Mouse (Mus musculus) MEL (cell line): ENCODE measurements at regions not wholly inside any gene's neighbourhood (a gene's known extent, or its start where the extent isn't known, plus 50 kb on each side); places are given as distances from the start of the nearest gene placed in this dataset.

Source experiments
- DNase-seq: peaks from one replicate; pipeline ENCODE4 v3.0.0; 2011; ENCODE audit warnings: low read depth, low spot score
- H3K27ac ChIP-seq: 2 replicates; pipeline ENCODE4 v1.5.1; 2012; ENCODE audit warnings: low read depth, mild to moderate bottlenecking, control low read depth, low read length, moderate library complexity; ENCODE audit not compliant: control insufficient read depth
- H3K27me3 ChIP-seq, 2 experiments: fragments of 150-350 bp in 1 of 2; sonication (generic) in 1 of 2; 2 replicates each; pipeline ENCODE4 v1.6.1; 2012; ENCODE audit warnings: low read length in 2 of 2, mild to moderate bottlenecking in 2 of 2, improper control_type of control experiment in 1 of 2, moderate library complexity in 1 of 2; ENCODE audit not compliant: insufficient read depth in 2 of 2, control insufficient read depth in 1 of 2
- H3K36me3 ChIP-seq, 2 experiments: 2 replicates each; pipeline ENCODE4 v1.6.1; 2012 to 2014; ENCODE audit warnings: low read length in 2 of 2, improper control_type of control experiment in 1 of 2, inconsistent platforms in 1 of 2, mild to moderate bottlenecking in 1 of 2; ENCODE audit not compliant: insufficient read depth in 2 of 2, control insufficient read depth in 1 of 2
- H3K4me1 ChIP-seq, 2 experiments: fragments of 150-350 bp in 1 of 2; sonication (generic) in 1 of 2; 2 replicates each; pipeline ENCODE4 v1.6.1; 2012; ENCODE audit warnings: low read length in 2 of 2, improper control_type of control experiment in 1 of 2, mild to moderate bottlenecking in 1 of 2; ENCODE audit not compliant: insufficient read depth in 2 of 2, control insufficient read depth in 1 of 2
- H3K4me3 ChIP-seq, 2 experiments: fragments of 150-350 bp in 1 of 2; sonication (generic) in 1 of 2; 2 replicates each; pipeline ENCODE4 v1.5.1; 2012; ENCODE audit warnings: low read depth in 2 of 2, low read length in 2 of 2, mild to moderate bottlenecking in 2 of 2, moderate library complexity in 2 of 2, control low read depth in 1 of 2, improper control_type of control experiment in 1 of 2; ENCODE audit not compliant: control insufficient read depth in 1 of 2, insufficient read depth in 1 of 2
- H3K79me2 ChIP-seq: 2 replicates; pipeline ENCODE4 v1.6.1; 2012; ENCODE audit warnings: mild to moderate bottlenecking, low read length, moderate library complexity; ENCODE audit not compliant: control insufficient read depth, poor library complexity, insufficient read depth
- H3K9ac ChIP-seq: 2 replicates; pipeline ENCODE4 v1.6.1; 2012; ENCODE audit warnings: low read depth, mild to moderate bottlenecking, control low read depth, low read length, moderate library complexity; ENCODE audit not compliant: control insufficient read depth, poor library complexity, severe bottlenecking
- H3K9me3 ChIP-seq: fragments of 150-350 bp; sonication (generic); replicated peaks from 2 replicates; pipeline ENCODE4 v1.6.1; 2012; ENCODE audit warnings: mild to moderate bottlenecking, low read length, improper control_type of control experiment, moderate library complexity; ENCODE audit not compliant: insufficient read depth
- CHD2 ChIP-seq: IDR thresholded peaks from 2 replicates; pipeline ENCODE4 v1.6.1; 2011; ENCODE audit warnings: low read length, improper control_type of control experiment
- CTCF ChIP-seq, 3 experiments: IDR thresholded peaks in 2 of 3; conservative IDR thresholded peaks in 1 of 3; 2 replicates each; pipeline ENCODE4 v1.5.1; 2011 to 2012; ENCODE audit warnings: low read length in 3 of 3, low read depth in 2 of 3, mild to moderate bottlenecking in 2 of 3, improper control_type of control experiment in 1 of 3, inconsistent platforms in 1 of 3, mixed read lengths in 1 of 3, moderate library complexity in 1 of 3; ENCODE audit not compliant: control insufficient read depth in 1 of 3, insufficient read depth in 1 of 3, poor library complexity in 1 of 3, severe bottlenecking in 1 of 3
- ETS1 ChIP-seq: IDR thresholded peaks from 2 replicates; pipeline ENCODE4 v1.6.1; 2012; ENCODE audit warnings: low read depth, mild to moderate bottlenecking, inconsistent platforms, low read length, improper control_type of control experiment, moderate library complexity
- GATA1 ChIP-seq: IDR thresholded peaks from 2 replicates; pipeline ENCODE4 v1.6.1; 2011; ENCODE audit warnings: low read depth, low read length, improper control_type of control experiment
- HCFC1 ChIP-seq: IDR thresholded peaks from 2 replicates; pipeline ENCODE4 v1.6.1; 2012; ENCODE audit warnings: low read depth, mild to moderate bottlenecking, inconsistent platforms, low read length, improper control_type of control experiment, moderate library complexity
- KAT2A ChIP-seq: conservative IDR thresholded peaks from 2 replicates; pipeline ENCODE4 v1.6.1; 2012; ENCODE audit warnings: low read depth, low read length, improper control_type of control experiment, inconsistent platforms
- MAX ChIP-seq: IDR thresholded peaks from 2 replicates; pipeline ENCODE4 v1.6.1; 2011; ENCODE audit warnings: low read length, improper control_type of control experiment
- MEF2A ChIP-seq: IDR thresholded peaks from 2 replicates; pipeline ENCODE4 v1.6.1; 2014; ENCODE audit warnings: low read depth, mild to moderate bottlenecking, inconsistent platforms, low read length, improper control_type of control experiment; ENCODE audit not compliant: poor library complexity, insufficient replicate concordance, severe bottlenecking; ENCODE audit errors: extremely low read depth
- MXI1 ChIP-seq: IDR thresholded peaks from 2 replicates; pipeline ENCODE4 v1.6.1; 2011; ENCODE audit warnings: mild to moderate bottlenecking, low read depth, low read length, improper control_type of control experiment
- MYB ChIP-seq: IDR thresholded peaks from 2 replicates; pipeline ENCODE4 v1.6.1; 2011; ENCODE audit warnings: mild to moderate bottlenecking, low read depth, low read length, improper control_type of control experiment
- MYC ChIP-seq: IDR thresholded peaks from 2 replicates; pipeline ENCODE4 v1.6.1; 2011; ENCODE audit warnings: low read depth, mild to moderate bottlenecking, low read length, improper control_type of control experiment, moderate library complexity
- NELFE ChIP-seq: IDR thresholded peaks from 2 replicates; pipeline ENCODE4 v1.6.1; 2011; ENCODE audit warnings: low read depth, low read length, improper control_type of control experiment
- NRF1 ChIP-seq: IDR thresholded peaks from 2 replicates; pipeline ENCODE4 v1.6.1; 2014; ENCODE audit warnings: low read depth, mild to moderate bottlenecking, inconsistent platforms, low read length, improper control_type of control experiment, moderate library complexity; ENCODE audit not compliant: poor library complexity, insufficient read depth, severe bottlenecking
- POLR2AphosphoS5 ChIP-seq: IDR thresholded peaks from 2 replicates; pipeline ENCODE4 v1.6.1; 2012; ENCODE audit warnings: low read depth, borderline replicate concordance, mild to moderate bottlenecking, inconsistent platforms, low read length, moderate library complexity, mixed read lengths
- RAD21 ChIP-seq: IDR thresholded peaks from 2 replicates; pipeline ENCODE4 v1.6.1; 2011; ENCODE audit warnings: mild to moderate bottlenecking, low read depth, low read length, improper control_type of control experiment
- SIN3A ChIP-seq: IDR thresholded peaks from 2 replicates; pipeline ENCODE4 v1.6.1; 2012; ENCODE audit warnings: low read length, improper control_type of control experiment, inconsistent platforms
- SMC3 ChIP-seq: IDR thresholded peaks from 2 replicates; pipeline ENCODE4 v1.6.1; 2011; ENCODE audit warnings: low read depth, low read length, improper control_type of control experiment
- TAL1 ChIP-seq: IDR thresholded peaks from 2 replicates; pipeline ENCODE4 v1.6.1; 2012; ENCODE audit warnings: mild to moderate bottlenecking, inconsistent platforms, low read length, moderate library complexity, mixed read lengths
- TBP ChIP-seq: IDR thresholded peaks from 2 replicates; pipeline ENCODE4 v1.8.0; 2011; ENCODE audit warnings: low read depth, low read length, improper control_type of control experiment
- TCF12 ChIP-seq: IDR thresholded peaks from 2 replicates; pipeline ENCODE4 v1.6.1; 2014; ENCODE audit warnings: low read depth, mild to moderate bottlenecking, inconsistent platforms, low read length, improper control_type of control experiment, moderate library complexity
- USF1 ChIP-seq: IDR thresholded peaks from 2 replicates; pipeline ENCODE4 v1.6.1; 2014; ENCODE audit warnings: low read depth, mild to moderate bottlenecking, inconsistent platforms, low read length, improper control_type of control experiment, moderate library complexity
- USF2 ChIP-seq, 2 experiments: IDR thresholded peaks; 2 replicates each; pipeline ENCODE4 v1.6.1; 2011 to 2012; ENCODE audit warnings: improper control_type of control experiment in 2 of 2, low read length in 2 of 2, borderline replicate concordance in 1 of 2, inconsistent platforms in 1 of 2, low read depth in 1 of 2, mild to moderate bottlenecking in 1 of 2; ENCODE audit not compliant: insufficient read depth in 1 of 2
- ZC3H11A ChIP-seq: IDR thresholded peaks from 2 replicates; pipeline ENCODE4 v1.6.1; 2012; ENCODE audit warnings: low read depth, mild to moderate bottlenecking, inconsistent platforms, low read length, improper control_type of control experiment
- ZKSCAN1 ChIP-seq: IDR thresholded peaks from 2 replicates; pipeline ENCODE4 v1.6.1; 2012; ENCODE audit warnings: low read depth, mild to moderate bottlenecking, inconsistent platforms, low read length, improper control_type of control experiment, moderate library complexity

GRCm38 (mm10) chr4:89508103-89508763 is 171.0 kb upstream of the Dmrta1 start:
- H3K9ac ChIP-seq: no peak overlapping the region
- H3K27me3 ChIP-seq: no peaks in the 10 kb centered on the region
- H3K27ac ChIP-seq: no peak overlapping the region
- TF ChIP-seq TCF12 (no peak), POLR2AphosphoS5 (no peak), GATA1 (no peak)
- no peak overlapping the region for H3K4me3 ChIP-seq
- DNase-seq: no peak
- H3K79me2 ChIP-seq: no peaks in the 10 kb centered on the region
- peaks cover 0 to 24% of the 10 kb centered on the region in 2 experiments; a peak in 2 of 4 replicates for H3K36me3 ChIP-seq
- H3K9me3 ChIP-seq: no peaks in the 10 kb centered on the region
- peaks cover 6 to 21% of the 10 kb centered on the region in 2 experiments for H3K4me1 ChIP-seq

DNA sequence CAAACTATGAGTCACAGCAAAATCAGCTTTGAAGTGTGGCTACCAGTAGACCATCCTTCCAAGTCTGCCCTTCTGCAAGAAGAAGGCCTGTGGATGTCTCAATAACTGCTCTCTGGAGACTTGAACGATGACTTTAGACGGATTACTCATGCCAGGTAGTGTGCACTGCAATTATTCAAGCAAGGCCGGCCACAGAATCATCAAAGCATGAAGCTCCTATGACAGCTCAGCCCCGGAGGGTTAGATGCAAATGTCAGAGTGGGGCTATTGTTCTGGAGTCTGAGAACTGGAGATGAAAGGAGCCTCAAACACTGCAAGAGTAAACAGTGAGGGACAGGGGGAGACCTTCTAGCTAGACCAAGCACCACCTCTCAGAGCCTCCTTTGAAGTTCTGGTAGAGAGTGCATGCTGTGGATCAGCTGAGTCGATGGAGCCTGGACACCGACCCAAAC is 173.8 kb upstream of the Dmrta1 start:
- no peaks in the 10 kb centered on the region for H3K27me3 ChIP-seq
- TF ChIP-seq GATA1 (no peak), NELFE (no peak), NRF1 (no peak), TAL1 (no peak), TBP (no peak), KAT2A (no peak), SIN3A (no peak), MEF2A (no peak), MXI1 (no peak), USF2 (IDR thresholded peaks at IDR 0.05; ENCODE audit: borderline replicate concordance in 1 of 2, insufficient read depth in 1 of 2, low read depth in 1 of 2, low read length in 2 of 2) (no peak), ZC3H11A (no peak), TCF12 (no peak)
- H3K79me2 ChIP-seq: no peaks in the 10 kb centered on the region
- H3K9ac ChIP-seq: no peak overlapping the region
- H3K36me3 ChIP-seq: peaks cover 0 to 34% of the 10 kb centered on the region in 2 experiments; a peak in 2 of 4 replicates
- no peak overlapping the region for H3K27ac ChIP-seq
- no peaks in the 10 kb centered on the region for H3K9me3 ChIP-seq
- no peak overlapping the region for H3K4me3 ChIP-seq
- no peak for DNase-seq
- H3K4me1 ChIP-seq: peaks cover 14 to 18% of the 10 kb centered on the region in 2 experiments

DNA sequence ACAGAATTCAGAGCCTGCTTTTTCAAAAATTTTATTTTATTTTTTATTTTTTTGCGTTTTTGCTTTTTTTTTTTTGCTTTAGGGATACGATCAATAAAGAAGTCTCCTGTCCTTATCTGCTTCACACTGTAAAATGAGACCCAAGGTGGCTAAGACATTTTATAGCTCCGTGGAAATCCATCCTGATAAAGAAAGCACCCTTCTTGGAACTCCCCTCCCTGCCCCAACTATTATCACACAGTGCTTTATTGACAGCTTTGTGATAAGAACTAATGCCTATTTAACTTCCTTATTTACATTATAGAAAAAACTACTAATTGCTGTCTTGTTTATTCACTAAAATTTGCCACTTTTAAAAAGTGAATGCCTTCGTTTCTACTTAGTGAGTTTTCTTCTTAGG is 179.0 kb upstream of the Dmrta1 start:
- no peak overlapping the region; the same call in 1 of the 2 replicates for H3K27ac ChIP-seq
- no peaks in the 10 kb centered on the region for H3K9me3 ChIP-seq
- H3K36me3 ChIP-seq: peaks cover 0 to 30% of the 10 kb centered on the region in 2 experiments; a peak in 2 of 4 replicates
- H3K4me1 ChIP-seq: peaks cover 14 to 16% of the 10 kb centered on the region in 2 experiments
- H3K79me2 ChIP-seq: no peaks in the 10 kb centered on the region
- peak; percentile 54 for DNase-seq
- no peak overlapping the region; the same call in 1 of the 2 replicates for H3K9ac ChIP-seq
- no peak overlapping the region for H3K4me3 ChIP-seq
- no peaks in the 10 kb centered on the region for H3K27me3 ChIP-seq
- TF ChIP-seq NRF1: no peak
- TF ChIP-seq TCF12: peak; percentile 84
- TF ChIP-seq GATA1: peak; percentile 97
- TF ChIP-seq HCFC1: no peak
- no peak for TF ChIP-seq USF1
- 0 out of 2 replicates have a peak, but pooled peaks have one; percentile 28 for TF ChIP-seq ZKSCAN1
- TF ChIP-seq SMC3: no peak
- peak; percentile 38; the same call in 1 of the 2 replicates for TF ChIP-seq MXI1
- TF ChIP-seq RAD21: no peak
- TF ChIP-seq MYB: no peak
- no peak for TF ChIP-seq CTCF (IDR thresholded peaks at IDR 0.05 in 2 of 3, conservative IDR thresholded peaks at IDR 0.05 in 1 of 3; ENCODE audit: control insufficient read depth in 1 of 3, insufficient read depth in 1 of 3, low read depth in 2 of 3, low read length in 3 of 3, poor library complexity in 1 of 3, severe bottlenecking in 1 of 3)
- TF ChIP-seq CHD2: no peak
- 0 out of 2 replicates have a peak, but pooled peaks have one; percentile 43 for TF ChIP-seq MYC
- TF ChIP-seq MAX: no peak
- TF ChIP-seq ETS1: peak; percentile 80
- peak; percentile 85 for TF ChIP-seq SIN3A
